27 mouse cellular contexts compared by ENCODE assay signal in the genomic region with DNA sequence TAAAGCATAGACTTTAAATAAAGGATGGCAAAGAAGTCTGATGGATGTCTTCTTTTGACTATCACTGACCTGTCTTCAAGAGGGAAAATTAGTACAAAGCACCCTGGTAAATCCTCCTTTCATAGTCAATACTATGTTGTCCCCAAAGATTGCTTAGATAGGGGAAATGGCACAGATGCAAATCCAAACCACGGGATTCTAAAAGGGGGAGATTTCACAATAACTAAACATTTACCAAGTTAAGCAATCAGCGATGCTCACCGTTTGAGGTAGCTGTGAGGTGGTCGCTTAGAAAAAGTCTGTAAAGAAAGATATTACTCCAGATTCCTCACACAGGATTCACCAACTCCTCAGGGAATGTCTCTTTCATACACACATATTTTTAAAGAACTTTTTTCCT.
A peak's percentile ranks its signal among the peaks of the same experiment; 100 is the strongest.
DNase-seq lines count a peak whose midpoint lies in the region; ATAC-seq and TF ChIP-seq lines count a peak whose summit lies in the region.
"Had no signal": no experiment of that assay in that cellular context is flagged by ENCODE, and none has a peak within 500 bp of the region (broad histone marks: within the 10 kb centered on the region; RNA-seq: fewer than 3 reads in every experiment).

No protein-coding gene starts in this region.

- no peak overlapping the region for H3K9ac ChIP-seq in liver, embryonic 13.5 days
- H3K9ac ChIP-seq in liver, embryonic 16.5 days (ENCODE audit: low read depth, low read length): no peak overlapping the region
- H3K9ac ChIP-seq: embryonic facial prominence, embryonic 12.5 days; embryonic facial prominence, embryonic 15.5 days; forebrain, postnatal 0 days; heart, embryonic 12.5 days; heart, embryonic 15.5 days; hindbrain, embryonic 14.5 days had no signal

- no peak overlapping the region for H3K27ac ChIP-seq in liver, embryonic 13.5 days
- no peak overlapping the region for H3K27ac ChIP-seq in liver, embryonic 16.5 days (ENCODE audit: low read length)
- H3K27ac ChIP-seq: embryonic facial prominence, embryonic 12.5 days; embryonic facial prominence, embryonic 15.5 days; gastrocnemius, adult 2 months; heart, embryonic 15.5 days; hindbrain, embryonic 14.5 days; hindbrain, postnatal 0 days had no signal

- H3K27me3 ChIP-seq in C2C12 (ENCODE audit: control insufficient read depth, insufficient read depth, insufficient read length): no peaks in the 10 kb centered on the region
- H3K27me3 ChIP-seq in liver, embryonic 13.5 days: no peaks in the 10 kb centered on the region
- no peaks in the 10 kb centered on the region for H3K27me3 ChIP-seq in liver, embryonic 16.5 days (ENCODE audit: control insufficient read depth, insufficient read depth, low read depth, low read length)
- H3K27me3 ChIP-seq: embryonic facial prominence, embryonic 12.5 days; embryonic facial prominence, embryonic 15.5 days; heart, embryonic 12.5 days; heart, embryonic 15.5 days; Patski had no signal

- no peaks in the 10 kb centered on the region for H3K4me1 ChIP-seq in liver, embryonic 13.5 days (replicated peaks)
- H3K4me1 ChIP-seq in liver, embryonic 16.5 days (ENCODE audit: control insufficient read depth, low read depth, low read length): no peaks in the 10 kb centered on the region
- H3K4me1 ChIP-seq: embryonic facial prominence, embryonic 15.5 days; heart, embryonic 12.5 days; heart, embryonic 15.5 days had no signal

- no peaks in the 10 kb centered on the region for H3K36me3 ChIP-seq in C2C12 (ENCODE audit: control insufficient read depth, insufficient read depth)
- H3K36me3 ChIP-seq in liver, embryonic 13.5 days: no peaks in the 10 kb centered on the region
- H3K36me3 ChIP-seq in liver, embryonic 16.5 days (ENCODE audit: control insufficient read depth, insufficient read depth): no peaks in the 10 kb centered on the region
- H3K36me3 ChIP-seq: embryonic facial prominence, embryonic 12.5 days; embryonic facial prominence, embryonic 15.5 days; heart, embryonic 12.5 days; heart, embryonic 15.5 days had no signal

- H3ac ChIP-seq in C2C12 (ENCODE audit: control insufficient read depth, insufficient read length, low read depth): no peak overlapping the region

- no peak for DNase-seq in liver, embryonic 13.5 days
- no peak for DNase-seq in kidney, postnatal 36 days
- no peak for DNase-seq in heart, postnatal 4 days
- DNase-seq: adrenal gland, postnatal 10 days; adrenal gland, postnatal 36 days; cerebellum, adult 11 months; cerebellum, adult 8-10 months; cerebellum, postnatal 14 days; forebrain, postnatal 0 days; gastrocnemius, adult 2 months; gastrocnemius, postnatal 14 days; heart, adult 18-20 months; heart, postnatal 10 days; heart, postnatal 36 days had no signal

- peaks cover 13% of the 10 kb centered on the region for H3K79me3 ChIP-seq in C2C12 (ENCODE audit: low read depth)

- 0 out of 2 replicates have a peak, but pooled peaks have one; percentile 32 for ATAC-seq in common myeloid progenitor, adult 5-6 weeks (replicated peaks; ENCODE audit: low read depth, poor library complexity, severe bottlenecking)
- ATAC-seq in liver, embryonic 13.5 days (ENCODE audit: low read depth): 0 out of 2 replicates have a peak, but pooled peaks have one; percentile 26
- ATAC-seq in liver, embryonic 16.5 days (ENCODE audit: low read depth): peak; percentile 69
- ATAC-seq in monocyte, adult 5-6 weeks (replicated peaks; ENCODE audit: insufficient number of reproducible peaks, low FRiP score, low TSS enrichment, poor library complexity, severe bottlenecking): no peak
- ATAC-seq: forebrain, embryonic 14.5 days; forebrain, postnatal 0 days; hindbrain, postnatal 0 days; inflammation-experienced regulatory T-cells, adult 6 months; Patski had no signal

- H3K9me3 ChIP-seq in liver, embryonic 13.5 days (replicated peaks): no peaks in the 10 kb centered on the region
- H3K9me3 ChIP-seq in liver, embryonic 16.5 days (replicated peaks; ENCODE audit: control insufficient read depth, low read length): no peaks in the 10 kb centered on the region
- H3K9me3 ChIP-seq: embryonic facial prominence, embryonic 12.5 days; embryonic facial prominence, embryonic 15.5 days; heart, embryonic 12.5 days; heart, embryonic 15.5 days had no signal

- 41% methylated on average over 4 of the region's 4 CpGs for WGBS in liver, embryonic 13.5 days (ENCODE audit: insufficient replicate concordance)
- WGBS in liver, embryonic 16.5 days (ENCODE audit: insufficient replicate concordance): 44% methylated on average over 4 of the region's 4 CpGs

- no peak overlapping the region for H3K4me3 ChIP-seq in C2C12 (ENCODE audit: insufficient read depth, poor library complexity, severe bottlenecking)
- H3K4me3 ChIP-seq in liver, embryonic 13.5 days (replicated peaks): no peak overlapping the region
- no peak overlapping the region for H3K4me3 ChIP-seq in liver, embryonic 16.5 days (ENCODE audit: low read depth, low read length)
- H3K4me3 ChIP-seq: embryonic facial prominence, embryonic 12.5 days; embryonic facial prominence, embryonic 15.5 days; gastrocnemius, adult 2 months; heart, embryonic 12.5 days; heart, embryonic 15.5 days had no signal

- no peak for TF ChIP-seq CTCF in C2C12 (IDR thresholded peaks at IDR 0.05; ENCODE audit: control insufficient read depth, insufficient read depth, insufficient read length)

- H3K79me2 ChIP-seq in C2C12 (ENCODE audit: control insufficient read depth, insufficient read depth): peaks cover 38% of the 10 kb centered on the region

- H3K4me2 ChIP-seq in liver, embryonic 13.5 days: no peak overlapping the region
- no peak overlapping the region for H3K4me2 ChIP-seq in liver, embryonic 16.5 days (ENCODE audit: low read depth, low read length)
- H3K4me2 ChIP-seq: embryonic facial prominence, embryonic 12.5 days; embryonic facial prominence, embryonic 15.5 days; heart, embryonic 12.5 days; heart, embryonic 15.5 days; hindbrain, embryonic 14.5 days had no signal

TF ChIP-seq in C2C12, 6 proteins besides CTCF, POLR2A, EP300 and RAD21:
- TF ChIP-seq MYOD1 (IDR thresholded peaks at IDR 0.05; ENCODE audit: control insufficient read depth, insufficient read length, low read depth): no peak
- TF ChIP-seq MAX (IDR thresholded peaks at IDR 0.05): no peak
- no peak for TF ChIP-seq MYOG (IDR thresholded peaks at IDR 0.05; ENCODE audit: control insufficient read depth, extremely low read depth, insufficient read length)
- no peak for TF ChIP-seq USF1 (IDR thresholded peaks at IDR 0.05; ENCODE audit: low read depth)
- peak; percentile 56 for TF ChIP-seq CEBPB (IDR thresholded peaks at IDR 0.05; ENCODE audit: low read depth)
- TF ChIP-seq FOSL1 (IDR thresholded peaks at IDR 0.05; ENCODE audit: insufficient read depth, low read length, poor library complexity, severe bottlenecking): no peak
